Mouse (Mus musculus) heart, embryonic 10.5 days (tissue): ENCODE measurements around the gene Fam114a1. TPM values are rescaled to one million over a fixed set of nuclear protein-coding genes. Genes with fewer than 3 reads are reported as not detected.

ENCODE experiments used
- DNase-seq: peaks from one replicate; pipeline ENCODE4 v3.0.0-alpha.2; 2017; ENCODE audit warnings: low spot score
- H3K27ac ChIP-seq: fragments of 300-500 bp; sonication (generic); 2 replicates; pipeline ENCODE4 v1.5.1; 2016; ENCODE audit warnings: mild to moderate bottlenecking
- H3K27me3 ChIP-seq: fragments of 300-500 bp; sonication (generic); 2 replicates; pipeline ENCODE4 v1.6.1; 2016; ENCODE audit warnings: mild to moderate bottlenecking; ENCODE audit not compliant: poor library complexity, insufficient read depth, severe bottlenecking
- H3K36me3 ChIP-seq: fragments of 300-500 bp; sonication (generic); 2 replicates; pipeline ENCODE4 v1.6.1; 2016; ENCODE audit warnings: mild to moderate bottlenecking, moderate library complexity
- H3K4me1 ChIP-seq: fragments of 300-500 bp; sonication (generic); 2 replicates; pipeline ENCODE4 v1.6.1; 2016; ENCODE audit warnings: mild to moderate bottlenecking
- H3K4me3 ChIP-seq: fragments of 300-500 bp; sonication (generic); 2 replicates; pipeline ENCODE4 v1.5.1; 2016; ENCODE audit warnings: mild to moderate bottlenecking, moderate library complexity
- H3K9me3 ChIP-seq: fragments of 300-500 bp; sonication (generic); 2 replicates; pipeline ENCODE4 v1.6.1; 2016; ENCODE audit warnings: mild to moderate bottlenecking, moderate library complexity
- WGBS: fragments of 180-500 bp; shearing (Covaris S2); methylation state at CpG from one replicate; pipeline ENCODE4 v1.1.7; 2016; 5-methylcytosine and 5-hydroxymethylcytosine counted together
- polyA plus RNA-seq: library from polyadenylated mRNA; unstranded; fragments of >200 nt; fragmentation: Nextera tagmentation; extraction: Ambion mirVana; gene quantifications from 2 replicates; pipeline ENCODE4 v1.2.1, GENCODE M21; 2016

The Fam114a1 gene
- polyA plus RNA-seq, result 35.3 and 36.2 TPM in 2 replicates

- WGBS, result under 1% methylated on average over 68 of the region's 68 CpGs
- Histone ChIP-seq H3K36me3 (0 out of 2 replicates have a peak, but pooled peaks cover 4% of the 10 kb centered on the region), H3K4me3 (peak within 1 kb of the TSS; percentile 86), H3K4me1 (peaks cover 22% of the 10 kb centered on the region), H3K27me3 (0 out of 2 replicates have a peak, but pooled peaks cover 3% of the 10 kb centered on the region), H3K9me3 (no peaks in the 10 kb centered on the region), H3K27ac (peak within 1 kb of the TSS; percentile 92)
- DNase-seq, result peak; percentile 86
Observed at GRCm38 (mm10) chr5:64969861-64970771, at the start of gene Fam114a1. TSS of gene Fam114a1 (plus strand) at chr5:64970071.

- WGBS, result 86% methylated on average over 5 of the region's 5 CpGs
Observed at GRCm38 (mm10) chr5:64922891-64923381, 46.9 kb upstream of the Fam114a1 start.

GRCm38 (mm10) chr5:64932215-64932614 is 37.7 kb upstream of the Fam114a1 start:
- Histone ChIP-seq H3K27ac (no peak overlapping the region), H3K4me3 (no peak overlapping the region), H3K36me3 (no peaks in the 10 kb centered on the region), H3K4me1 (no peaks in the 10 kb centered on the region), H3K9me3 (no peaks in the 10 kb centered on the region), H3K27me3 (no peaks in the 10 kb centered on the region)
- WGBS, result 68% methylated on average over 3 of the region's 3 CpGs
- DNase-seq, result no peak

More at GRCm38 (mm10) chr5:64922891-64923381, 46.9 kb upstream of the Fam114a1 start:
- no peaks in the 10 kb centered on the region for H3K27me3 ChIP-seq
- no peak overlapping the region for H3K4me3 ChIP-seq
- H3K4me1 ChIP-seq, result no peaks in the 10 kb centered on the region
- H3K9me3 ChIP-seq, result no peaks in the 10 kb centered on the region
- DNase-seq, result no peak
- no peak overlapping the region for H3K27ac ChIP-seq
- no peaks in the 10 kb centered on the region for H3K36me3 ChIP-seq

DNA sequence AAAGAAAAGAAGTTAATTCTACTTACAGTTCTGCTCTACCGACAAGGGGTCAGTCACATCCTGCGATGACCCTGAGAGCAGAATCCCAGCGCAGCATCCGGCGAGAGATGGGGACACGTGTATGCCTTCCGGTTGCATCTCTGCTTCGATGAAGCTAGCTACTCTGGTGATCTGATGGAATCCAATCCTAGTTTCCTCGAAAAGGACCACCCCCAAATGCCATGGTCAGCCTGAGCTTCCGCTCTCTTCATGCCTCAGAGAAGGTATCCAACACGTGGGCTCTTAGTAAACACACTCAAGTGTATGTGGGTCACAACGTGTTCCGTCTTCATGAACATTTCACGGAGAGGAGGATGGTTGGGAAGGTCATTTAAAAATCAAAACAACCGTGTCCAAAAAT is 37.1 kb upstream of the Fam114a1 start:
- no peaks in the 10 kb centered on the region for H3K4me1 ChIP-seq
- H3K36me3 ChIP-seq, result no peaks in the 10 kb centered on the region
- H3K4me3 ChIP-seq, result no peak overlapping the region
- WGBS, result 89% methylated on average over 15 of the region's 15 CpGs
- no peaks in the 10 kb centered on the region for H3K9me3 ChIP-seq
- DNase-seq, result no peak
- no peaks in the 10 kb centered on the region for H3K27me3 ChIP-seq
- H3K27ac ChIP-seq, result no peak overlapping the region

DNA sequence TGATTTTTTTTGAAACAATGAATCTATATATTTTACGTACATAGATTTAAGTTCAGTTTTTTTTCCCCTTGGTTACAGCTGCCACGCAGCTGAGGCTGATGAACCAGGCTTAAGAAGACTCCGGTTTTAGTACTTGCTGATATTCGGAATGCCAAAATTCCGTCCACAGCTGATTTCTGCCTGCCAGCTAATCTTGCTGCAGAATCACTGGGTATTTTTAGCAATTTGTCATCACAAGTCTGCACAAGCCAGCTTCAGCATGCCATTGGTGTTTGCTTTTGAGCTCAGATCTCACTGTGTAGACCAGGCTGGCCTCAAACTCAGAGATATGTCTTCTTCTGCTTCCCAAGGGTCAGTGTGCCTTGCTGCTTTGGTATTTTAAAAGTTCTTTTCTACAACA is 18.4 kb upstream of the Fam114a1 start:
- no peak for DNase-seq
- no peaks in the 10 kb centered on the region for H3K9me3 ChIP-seq
- H3K4me3 ChIP-seq, result no peak overlapping the region
- H3K27ac ChIP-seq, result no peak overlapping the region
- H3K27me3 ChIP-seq, result no peaks in the 10 kb centered on the region
- no peaks in the 10 kb centered on the region for H3K36me3 ChIP-seq
- H3K4me1 ChIP-seq, result no peaks in the 10 kb centered on the region
- WGBS, result 63% methylated on average over 5 of the region's 5 CpGs

DNA sequence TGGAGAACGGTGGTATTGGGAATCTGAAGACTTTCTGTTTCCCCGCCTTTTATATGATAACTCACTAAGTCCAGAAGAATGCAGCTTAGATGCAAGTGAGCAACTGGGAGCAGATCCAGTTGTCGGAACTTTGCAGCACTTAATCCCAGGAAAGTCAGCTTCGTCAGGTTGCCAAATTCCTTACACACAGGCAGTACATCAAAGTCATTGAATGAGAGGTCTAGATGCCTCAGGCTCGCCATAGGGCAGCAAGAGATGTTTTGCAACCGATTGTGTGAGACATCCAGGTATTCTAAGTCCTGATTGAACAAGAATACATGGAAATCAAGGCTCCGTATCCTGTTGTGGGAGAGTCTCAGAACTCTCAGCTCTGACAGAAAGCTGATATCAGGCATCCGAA is 14.9 kb upstream of the Fam114a1 start:
- Histone ChIP-seq H3K4me1 (no peaks in the 10 kb centered on the region), H3K9me3 (no peaks in the 10 kb centered on the region), H3K27ac (no peak overlapping the region), H3K27me3 (no peaks in the 10 kb centered on the region), H3K4me3 (no peak overlapping the region), H3K36me3 (no peaks in the 10 kb centered on the region)
- 75% methylated on average over 8 of the region's 8 CpGs for WGBS
- DNase-seq, result no peak

GRCm38 (mm10) chr5:64958991-64959842 is 10.7 kb upstream of the Fam114a1 start:
- Histone ChIP-seq H3K36me3 (no peaks in the 10 kb centered on the region), H3K4me1 (no peaks in the 10 kb centered on the region), H3K27me3 (no peaks in the 10 kb centered on the region), H3K27ac (no peak overlapping the region), H3K4me3 (no peak overlapping the region), H3K9me3 (no peaks in the 10 kb centered on the region)
- WGBS, result 76% methylated on average over 22 of the region's 22 CpGs
- DNase-seq, result no peak

GRCm38 (mm10) chr5:64959843-64960230 is 10.0 kb upstream of the Fam114a1 start, which contains the start of gene Tlr6:
TSS of gene Tlr6 (minus strand) at chr5:64960097.
- DNase-seq, result no peak
- Histone ChIP-seq H3K27me3 (no peaks in the 10 kb centered on the region), H3K36me3 (no peaks in the 10 kb centered on the region), H3K4me3 (no peak within 1 kb of the TSS), H3K9me3 (no peaks in the 10 kb centered on the region), H3K27ac (no peak within 1 kb of the TSS), H3K4me1 (no peaks in the 10 kb centered on the region)
- 78% methylated on average over 13 of the region's 13 CpGs for WGBS

- H3K27ac ChIP-seq, result no peak overlapping the region
- no peaks in the 10 kb centered on the region for H3K4me1 ChIP-seq
- 82% methylated on average over 13 of the region's 13 CpGs for WGBS
- no peaks in the 10 kb centered on the region for H3K27me3 ChIP-seq
- H3K36me3 ChIP-seq, result no peaks in the 10 kb centered on the region
- DNase-seq, result peak; percentile 69
- H3K4me3 ChIP-seq, result no peak overlapping the region
- no peaks in the 10 kb centered on the region for H3K9me3 ChIP-seq
Observed at GRCm38 (mm10) chr5:64960857-64961391, 8.9 kb upstream of the Fam114a1 start.

- DNase-seq, result no peak
- 0 out of 2 replicates have a peak, but pooled peaks cover 3% of the 10 kb centered on the region for H3K27me3 ChIP-seq
- H3K36me3 ChIP-seq, result no peaks in the 10 kb centered on the region
- H3K4me1 ChIP-seq, result no peaks in the 10 kb centered on the region
- H3K9me3 ChIP-seq, result no peaks in the 10 kb centered on the region
- 84% methylated on average over 5 of the region's 5 CpGs for WGBS
- no peak overlapping the region for H3K4me3 ChIP-seq
- no peak overlapping the region for H3K27ac ChIP-seq
Observed at GRCm38 (mm10) chr5:64963271-64963670, 6.6 kb upstream of the Fam114a1 start.

- no peak overlapping the region for H3K4me3 ChIP-seq
- no peaks in the 10 kb centered on the region for H3K9me3 ChIP-seq
- no peaks in the 10 kb centered on the region for H3K36me3 ChIP-seq
- H3K27ac ChIP-seq, result no peak overlapping the region
- 82% methylated on average over 3 of the region's 3 CpGs for WGBS
- H3K27me3 ChIP-seq, result 0 out of 2 replicates have a peak, but pooled peaks cover 3% of the 10 kb centered on the region
- DNase-seq, result no peak
- 0 out of 2 replicates have a peak, but pooled peaks cover under 1% of the 10 kb centered on the region for H3K4me1 ChIP-seq
Observed at GRCm38 (mm10) chr5:64963735-64964134, 6.1 kb upstream of the Fam114a1 start.
